In the genomic region with DNA sequence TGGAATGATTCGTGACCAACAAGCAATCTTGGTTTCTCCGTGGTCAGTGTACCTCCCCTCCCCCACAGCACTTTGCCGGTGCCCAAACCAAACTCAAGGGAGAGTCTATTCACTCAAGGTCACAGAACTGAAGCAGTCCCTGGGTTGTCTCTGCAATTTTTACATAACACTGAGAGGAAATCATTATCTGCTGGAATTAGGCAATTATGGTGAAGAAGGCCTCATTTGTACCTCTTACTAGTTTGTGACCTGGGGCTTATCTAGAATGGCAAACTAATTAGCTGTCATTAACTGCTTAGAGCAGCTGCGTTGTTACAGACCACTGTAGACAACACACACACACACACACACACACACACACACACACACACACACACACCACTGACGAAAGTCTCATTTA, we compare ENCODE assay signal across 13 mouse cellular contexts.
DNase-seq lines count a peak whose midpoint lies in the region; ATAC-seq and TF ChIP-seq lines count a peak whose summit lies in the region.
"Had no signal": no experiment of that assay in that cellular context is flagged by ENCODE, and none has a peak within 500 bp of the region (broad histone marks: within the 10 kb centered on the region; RNA-seq: fewer than 3 reads in every experiment).

No protein-coding gene starts in this region.

- H3K27ac ChIP-seq in intestine, embryonic 15.5 days = no peak overlapping the region
- H3K27ac ChIP-seq in intestine, postnatal 0 days (ENCODE audit: low read depth, low read length) = no peak overlapping the region
- H3K27ac ChIP-seq: lung, embryonic 15.5 days had no signal

- no peaks in the 10 kb centered on the region for H3K9me3 ChIP-seq in intestine, embryonic 15.5 days
- H3K9me3 ChIP-seq in intestine, postnatal 0 days (ENCODE audit: control insufficient read depth) = no peaks in the 10 kb centered on the region
- H3K9me3 ChIP-seq: lung, embryonic 15.5 days had no signal

- WGBS in intestine, embryonic 15.5 days = 48% methylated on average over 5 of the region's 5 CpGs
- 42% methylated on average over 5 of the region's 5 CpGs for WGBS in intestine, postnatal 0 days

- no peak for TF ChIP-seq CTCF in intestine, postnatal 0 days (IDR thresholded peaks at IDR 0.05; ENCODE audit: low read depth)
- no peak for TF ChIP-seq CTCF in brain, embryonic 14.5 days (IDR thresholded peaks at IDR 0.05; ENCODE audit: borderline replicate concordance, extremely low read depth, insufficient read depth, insufficient read length)

- H3K27me3 ChIP-seq in intestine, embryonic 15.5 days (replicated peaks) = no peaks in the 10 kb centered on the region
- no peaks in the 10 kb centered on the region for H3K27me3 ChIP-seq in intestine, postnatal 0 days (replicated peaks; ENCODE audit: control insufficient read depth, insufficient read depth, low read length)
- H3K27me3 ChIP-seq: lung, embryonic 15.5 days had no signal

- H3K4me3 ChIP-seq in intestine, embryonic 15.5 days (replicated peaks) = no peak overlapping the region
- no peak overlapping the region for H3K4me3 ChIP-seq in intestine, postnatal 0 days (ENCODE audit: low read depth, low read length)

- no peaks in the 10 kb centered on the region for H3K36me3 ChIP-seq in intestine, embryonic 15.5 days
- H3K36me3 ChIP-seq in intestine, postnatal 0 days (ENCODE audit: control insufficient read depth, insufficient read depth) = peaks cover 8% of the 10 kb centered on the region; the same call in 1 of the 2 replicates
- H3K36me3 ChIP-seq: lung, embryonic 15.5 days had no signal

- ATAC-seq in intestine, embryonic 15.5 days = peak; percentile 3; the same call in 1 of the 2 replicates
- ATAC-seq in intestine, postnatal 0 days = no peak
- 0 out of 2 replicates have a peak, but pooled peaks have one; percentile 7 for ATAC-seq in megakaryocyte-erythroid progenitor cell, adult 5-6 weeks (replicated peaks; ENCODE audit: low FRiP score, low TSS enrichment, poor library complexity, severe bottlenecking)

- DNase-seq in embryo, embryonic 10.5 days (ENCODE audit: low spot score) = peak; percentile 44
- no peak for DNase-seq in embryo, embryonic 10 days (ENCODE audit: low spot score)
- DNase-seq in brain, embryonic 14.5 days (ENCODE audit: low read depth) = peak; percentile 69
- no peak for DNase-seq in cerebellum, adult 9-11 months
- DNase-seq in thymus, adult 18-20 months = no peak
- DNase-seq: cerebellum, adult 2 months; heart, adult 18-20 months; kidney, postnatal 25 days; right cerebral cortex, postnatal 14 days had no signal

- H3K4me1 ChIP-seq in intestine, embryonic 15.5 days (replicated peaks) = peaks cover 8% of the 10 kb centered on the region; the same call in 1 of the 2 replicates
- no peaks in the 10 kb centered on the region for H3K4me1 ChIP-seq in intestine, postnatal 0 days (replicated peaks; ENCODE audit: control insufficient read depth, insufficient read depth, low read length)

- TF ChIP-seq POLR2A in brain, embryonic 14.5 days (IDR thresholded peaks at IDR 0.05; ENCODE audit: borderline replicate concordance, extremely low read depth, insufficient read depth, insufficient read length, poor library complexity, severe bottlenecking) = no peak

- no peak overlapping the region for H3K4me2 ChIP-seq in intestine, embryonic 15.5 days (replicated peaks)
- H3K4me2 ChIP-seq in intestine, postnatal 0 days (replicated peaks; ENCODE audit: low read depth) = no peak overlapping the region

- H3K9ac ChIP-seq in intestine, embryonic 15.5 days = no peak overlapping the region
- no peak overlapping the region for H3K9ac ChIP-seq in intestine, postnatal 0 days (ENCODE audit: low read depth, low read length)
- H3K9ac ChIP-seq: lung, embryonic 15.5 days had no signal

Comparison
In these comparisons a context has a peak if more than half of its experiments do, and no peak if none do; other contexts are left out.
1. DNase-seq: peak in embryo, embryonic 10.5 days (single experiment) and brain, embryonic 14.5 days (single experiment); none in embryo, embryonic 10 days (single experiment), cerebellum, adult 9-11 months (single experiment) and thymus, adult 18-20 months (0 of 2).